Mouse (Mus musculus): Measurements from ENCODE around the gene Defb47. TPM values are rescaled to one million over a fixed set of nuclear protein-coding genes. Genes with fewer than 3 reads are reported as not detected.

The Defb47 gene
- polyA plus RNA-seq, 1 experiment from 2014 or later: not detected

GRCm38 (mm10) chr14:62979815-62980214 is 18.1 kb upstream of the Defb47 start:
- WGBS: 63% methylated on average over 1 of the region's 1 CpGs
- no peak for ATAC-seq
- Histone ChIP-seq H3K4me3 (ENCODE audit: low read depth, low read length) (no peak overlapping the region), H3K4me1 (replicated peaks; ENCODE audit: control insufficient read depth, insufficient read depth, low read length) (no peaks in the 10 kb centered on the region), H3K4me2 (replicated peaks; ENCODE audit: low read depth) (no peak overlapping the region), H3K36me3 (ENCODE audit: control insufficient read depth, insufficient read depth) (no peaks in the 10 kb centered on the region), H3K9me3 (ENCODE audit: control insufficient read depth) (no peaks in the 10 kb centered on the region), H3K27ac (ENCODE audit: low read depth, low read length) (no peak overlapping the region), H3K9ac (ENCODE audit: low read depth, low read length) (no peak overlapping the region), H3K27me3 (replicated peaks; ENCODE audit: control insufficient read depth, insufficient read depth, low read length) (no peaks in the 10 kb centered on the region)
- no peak for TF ChIP-seq CTCF (IDR thresholded peaks at IDR 0.05; ENCODE audit: low read depth)

GRCm38 (mm10) chr14:62984410-62984809 is 13.5 kb upstream of the Defb47 start, which contains the start of gene Defb48:
Defb48 (minus strand) TSS chr14:62984510.
- Histone ChIP-seq H3K27me3 (replicated peaks; ENCODE audit: control insufficient read depth, insufficient read depth, low read length) (no peaks in the 10 kb centered on the region), H3K9me3 (ENCODE audit: control insufficient read depth) (no peaks in the 10 kb centered on the region), H3K4me1 (replicated peaks; ENCODE audit: control insufficient read depth, insufficient read depth, low read length) (no peaks in the 10 kb centered on the region), H3K4me3 (ENCODE audit: low read depth, low read length) (no peak within 1 kb of the TSS), H3K36me3 (ENCODE audit: control insufficient read depth, insufficient read depth) (no peaks in the 10 kb centered on the region), H3K27ac (ENCODE audit: low read depth, low read length) (no peak within 1 kb of the TSS), H3K9ac (ENCODE audit: low read depth, low read length) (no peak within 1 kb of the TSS), H3K4me2 (replicated peaks; ENCODE audit: low read depth) (no peak within 1 kb of the TSS)
- no peak for ATAC-seq
- no peak for TF ChIP-seq CTCF (IDR thresholded peaks at IDR 0.05; ENCODE audit: low read depth)
- WGBS: 62% methylated on average over 1 of the region's 1 CpGs

- WGBS: 70% methylated on average over 3 of the region's 3 CpGs
- no peaks in the 10 kb centered on the region for H3K9me3 ChIP-seq (ENCODE audit: control insufficient read depth)
- H3K27ac ChIP-seq (ENCODE audit: low read depth, low read length): no peak overlapping the region
- H3K4me2 ChIP-seq (replicated peaks; ENCODE audit: low read depth): no peak overlapping the region
- no peaks in the 10 kb centered on the region for H3K36me3 ChIP-seq (ENCODE audit: control insufficient read depth, insufficient read depth)
- H3K4me3 ChIP-seq (ENCODE audit: low read depth, low read length): no peak overlapping the region
- H3K4me1 ChIP-seq (replicated peaks; ENCODE audit: control insufficient read depth, insufficient read depth, low read length): no peaks in the 10 kb centered on the region
- ATAC-seq: no peak
- H3K9ac ChIP-seq (ENCODE audit: low read depth, low read length): no peak overlapping the region
- no peak for TF ChIP-seq CTCF (IDR thresholded peaks at IDR 0.05; ENCODE audit: low read depth)
- H3K27me3 ChIP-seq (replicated peaks; ENCODE audit: control insufficient read depth, insufficient read depth, low read length): no peaks in the 10 kb centered on the region
These were observed 6.6 kb upstream of the Defb47 start for GRCm38 (mm10) chr14:62991271-62991670.

- no peak for ATAC-seq
- TF ChIP-seq CTCF (IDR thresholded peaks at IDR 0.05; ENCODE audit: low read depth): no peak
- no peak overlapping the region for H3K27ac ChIP-seq (ENCODE audit: low read depth, low read length)
- no peaks in the 10 kb centered on the region for H3K36me3 ChIP-seq (ENCODE audit: control insufficient read depth, insufficient read depth)
- H3K9me3 ChIP-seq (ENCODE audit: control insufficient read depth): no peaks in the 10 kb centered on the region
- no peaks in the 10 kb centered on the region for H3K27me3 ChIP-seq (replicated peaks; ENCODE audit: control insufficient read depth, insufficient read depth, low read length)
- no peak overlapping the region for H3K9ac ChIP-seq (ENCODE audit: low read depth, low read length)
- WGBS: 72% methylated on average over 7 of the region's 7 CpGs
- no peaks in the 10 kb centered on the region for H3K4me1 ChIP-seq (replicated peaks; ENCODE audit: control insufficient read depth, insufficient read depth, low read length)
- H3K4me2 ChIP-seq (replicated peaks; ENCODE audit: low read depth): no peak overlapping the region
- H3K4me3 ChIP-seq (ENCODE audit: low read depth, low read length): no peak overlapping the region
These were observed 5.9 kb upstream of the Defb47 start for GRCm38 (mm10) chr14:62991849-62992510.

GRCm38 (mm10) chr14:62998977-62999376 is 1.1 kb downstream of the Defb47 start:
- Histone ChIP-seq H3K27ac (ENCODE audit: low read depth, low read length) (no peak overlapping the region), H3K4me2 (replicated peaks; ENCODE audit: low read depth) (no peak overlapping the region), H3K4me3 (ENCODE audit: low read depth, low read length) (no peak overlapping the region), H3K4me1 (replicated peaks; ENCODE audit: control insufficient read depth, insufficient read depth, low read length) (no peaks in the 10 kb centered on the region), H3K9ac (ENCODE audit: low read depth, low read length) (no peak overlapping the region), H3K27me3 (replicated peaks; ENCODE audit: control insufficient read depth, insufficient read depth, low read length) (no peaks in the 10 kb centered on the region), H3K36me3 (ENCODE audit: control insufficient read depth, insufficient read depth) (no peaks in the 10 kb centered on the region), H3K9me3 (ENCODE audit: control insufficient read depth) (no peaks in the 10 kb centered on the region)
- TF ChIP-seq CTCF (IDR thresholded peaks at IDR 0.05; ENCODE audit: low read depth): no peak
- WGBS: 85% methylated on average over 4 of the region's 4 CpGs
- no peak for ATAC-seq

- Histone ChIP-seq H3K9ac (ENCODE audit: low read depth, low read length) (no peak overlapping the region), H3K9me3 (ENCODE audit: control insufficient read depth) (no peaks in the 10 kb centered on the region), H3K27ac (ENCODE audit: low read depth, low read length) (no peak overlapping the region), H3K27me3 (replicated peaks; ENCODE audit: control insufficient read depth, insufficient read depth, low read length) (no peaks in the 10 kb centered on the region), H3K4me2 (replicated peaks; ENCODE audit: low read depth) (no peak overlapping the region), H3K36me3 (ENCODE audit: control insufficient read depth, insufficient read depth) (no peaks in the 10 kb centered on the region), H3K4me3 (ENCODE audit: low read depth, low read length) (no peak overlapping the region), H3K4me1 (replicated peaks; ENCODE audit: control insufficient read depth, insufficient read depth, low read length) (no peaks in the 10 kb centered on the region)
- TF ChIP-seq CTCF (IDR thresholded peaks at IDR 0.05; ENCODE audit: low read depth): no peak
- ATAC-seq: no peak
- 80% methylated on average over 2 of the region's 2 CpGs for WGBS
These were observed 4.7 kb downstream of the Defb47 start for GRCm38 (mm10) chr14:63002588-63002987.
